Mouse (Mus musculus) forebrain, embryonic 12.5 days (tissue): Measurements from ENCODE around the gene Cald1. TPM values are rescaled to one million over a fixed set of nuclear protein-coding genes. Genes with fewer than 3 reads are reported as not detected.

Experiments used
- ATAC-seq: fragments of 200-750 bp; cut with Nextera tagmentation; 2 replicates; pipeline ENCODE4 v1.8.0; 2017; ENCODE audit warnings: moderate TSS enrichment; ENCODE audit not compliant: low FRiP score
- H3K27ac ChIP-seq: fragments of 300-500 bp; sonication (generic); 2 replicates; pipeline ENCODE4 v1.5.1; 2016; ENCODE audit warnings: mild to moderate bottlenecking
- H3K27me3 ChIP-seq: fragments of 300-500 bp; sonication (generic); 2 replicates; pipeline ENCODE4 v1.6.1; 2016; ENCODE audit warnings: mild to moderate bottlenecking
- H3K36me3 ChIP-seq: fragments of 300-500 bp; sonication (generic); replicated peaks from 2 replicates; pipeline ENCODE4 v1.6.1; 2016; ENCODE audit warnings: mild to moderate bottlenecking
- H3K4me1 ChIP-seq: fragments of 300-500 bp; sonication (generic); 2 replicates; pipeline ENCODE4 v1.6.1; 2016
- H3K4me2 ChIP-seq: fragments of 300-500 bp; sonication (generic); 2 replicates; pipeline ENCODE4 v1.6.1; 2016; ENCODE audit warnings: mild to moderate bottlenecking, moderate library complexity
- H3K4me3 ChIP-seq: fragments of 300-500 bp; sonication (generic); replicated peaks from 2 replicates; pipeline ENCODE4 v1.5.1; 2016; ENCODE audit warnings: mild to moderate bottlenecking
- H3K9ac ChIP-seq: fragments of 300-500 bp; sonication (generic); 2 replicates; pipeline ENCODE4 v1.6.1; 2016; ENCODE audit warnings: mild to moderate bottlenecking
- H3K9me3 ChIP-seq: fragments of 300-500 bp; sonication (generic); 2 replicates; pipeline ENCODE4 v1.6.1; 2016
- WGBS: fragments of 180-500 bp; shearing (Covaris S2); methylation state at CpG from one replicate; pipeline ENCODE4 v1.1.7; 2016; 5-methylcytosine and 5-hydroxymethylcytosine counted together
- polyA plus RNA-seq: library from polyadenylated mRNA; unstranded; fragments of >200 nt; fragmentation: Nextera tagmentation; extraction: Ambion mirVana; gene quantifications from 2 replicates; pipeline ENCODE4 v1.2.1, GENCODE M21; 2016

The Cald1 gene
- polyA plus RNA-seq, 1 experiment from 2014 or later: 133 TPM

DNA sequence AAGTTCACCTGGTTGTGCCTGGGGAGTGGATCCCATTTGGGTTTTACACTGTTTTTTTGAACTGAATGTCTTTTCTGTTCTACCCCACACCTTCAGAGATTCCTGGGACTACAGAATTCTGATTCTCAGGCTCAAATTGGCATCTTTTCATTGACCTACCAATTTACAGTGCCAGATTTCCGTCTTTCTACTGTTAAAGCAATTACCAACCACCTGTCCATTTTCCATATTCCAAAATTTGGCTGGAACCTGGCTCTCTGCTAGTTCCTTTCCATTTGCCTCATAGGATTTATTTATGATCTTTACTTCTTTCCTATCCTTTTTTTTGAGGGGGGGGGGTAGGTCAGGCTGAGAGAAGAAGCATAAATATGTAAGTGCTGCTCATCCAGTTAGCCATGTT, 4.9 kb upstream of the Cald1 start:
- 88% methylated on average over 1 of the region's 1 CpGs for WGBS
- Histone ChIP-seq H3K4me2 (no peak overlapping the region), H3K4me1 (peaks cover 15% of the 10 kb centered on the region), H3K27ac (no peak overlapping the region), H3K27me3 (no peaks in the 10 kb centered on the region), H3K36me3 (no peaks in the 10 kb centered on the region), H3K9ac (no peak overlapping the region), H3K4me3 (no peak overlapping the region), H3K9me3 (no peaks in the 10 kb centered on the region)
- no peak for ATAC-seq

- no peak overlapping the region for H3K4me2 ChIP-seq
- no peaks in the 10 kb centered on the region for H3K27me3 ChIP-seq
- H3K9ac ChIP-seq: no peak overlapping the region
- H3K36me3 ChIP-seq: no peaks in the 10 kb centered on the region
- no peak overlapping the region for H3K27ac ChIP-seq
- 48% methylated on average over 3 of the region's 3 CpGs for WGBS
- H3K4me1 ChIP-seq: peaks cover 23% of the 10 kb centered on the region
- H3K4me3 ChIP-seq: no peak overlapping the region
- no peaks in the 10 kb centered on the region for H3K9me3 ChIP-seq
- no peak for ATAC-seq
These were observed 984 bp upstream of the Cald1 start for GRCm38 (mm10) chr6:34597316-34597715.

- 68% methylated on average over 9 of the region's 9 CpGs for WGBS
- Histone ChIP-seq H3K4me1 (peaks cover 23% of the 10 kb centered on the region), H3K9ac (no peak overlapping the region), H3K36me3 (no peaks in the 10 kb centered on the region), H3K9me3 (no peaks in the 10 kb centered on the region), H3K27me3 (no peaks in the 10 kb centered on the region), H3K4me3 (no peak overlapping the region), H3K27ac (no peak overlapping the region), H3K4me2 (no peak overlapping the region)
- ATAC-seq: no peak
These were observed 871 bp downstream of the Cald1 start for GRCm38 (mm10) chr6:34599171-34599570.

DNA sequence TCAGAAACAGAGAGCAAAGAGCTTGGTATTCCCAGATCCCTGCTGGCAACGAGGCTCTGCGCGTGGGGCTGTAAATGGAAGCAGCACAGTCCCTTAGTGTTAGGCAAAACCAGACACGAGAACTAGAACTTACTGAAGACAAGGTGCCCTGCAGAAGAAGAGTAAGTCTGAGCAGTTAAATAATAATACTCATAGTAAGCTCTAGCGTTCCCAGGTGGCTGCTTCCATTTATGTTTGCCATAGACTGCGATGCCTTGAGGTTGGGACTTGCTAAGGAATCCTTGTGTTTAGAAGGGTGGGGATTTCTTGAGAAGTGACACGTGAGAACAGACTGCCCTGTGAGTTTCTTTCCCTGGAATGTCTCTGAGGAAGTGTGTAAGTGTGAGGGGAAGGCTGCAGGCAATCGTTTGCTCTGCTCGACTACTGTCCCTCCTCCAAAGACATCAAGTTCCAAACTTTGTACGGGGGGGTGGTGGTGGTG, 1.4 kb downstream of the Cald1 start:
- Histone ChIP-seq H3K4me1 (peaks cover 23% of the 10 kb centered on the region), H3K9me3 (no peaks in the 10 kb centered on the region), H3K27ac (no peak overlapping the region), H3K4me2 (no peak overlapping the region), H3K27me3 (no peaks in the 10 kb centered on the region), H3K4me3 (no peak overlapping the region; the same call in 1 of the 2 replicates), H3K9ac (no peak overlapping the region), H3K36me3 (no peaks in the 10 kb centered on the region)
- WGBS: 63% methylated on average over 10 of the region's 10 CpGs
- no peak for ATAC-seq

DNA sequence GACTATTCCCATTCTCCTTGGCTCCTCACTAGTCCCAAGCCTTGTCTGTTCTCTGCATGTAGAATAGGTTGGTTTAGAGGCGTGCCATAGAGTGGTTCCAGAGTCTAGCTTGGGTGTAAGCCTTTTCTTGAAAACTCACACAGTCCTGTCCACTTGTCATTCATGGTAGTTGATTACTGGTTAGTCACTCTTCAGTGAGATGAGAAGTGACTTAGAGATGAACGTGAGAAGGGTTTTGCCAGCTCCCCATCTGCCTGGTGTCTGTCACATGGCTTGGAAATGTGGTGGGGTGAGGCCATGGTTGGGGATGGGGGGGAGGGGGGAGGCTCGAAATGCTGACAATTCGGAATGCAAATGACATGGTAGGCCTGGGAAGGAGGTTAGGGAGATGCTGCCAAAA, 2.5 kb downstream of the Cald1 start:
- Histone ChIP-seq H3K4me3 (no peak overlapping the region), H3K4me2 (no peak overlapping the region), H3K27me3 (no peaks in the 10 kb centered on the region), H3K9me3 (no peaks in the 10 kb centered on the region), H3K9ac (no peak overlapping the region), H3K36me3 (no peaks in the 10 kb centered on the region), H3K4me1 (peaks cover 23% of the 10 kb centered on the region), H3K27ac (no peak overlapping the region)
- WGBS: 84% methylated on average over 4 of the region's 4 CpGs
- ATAC-seq: no peak

DNA sequence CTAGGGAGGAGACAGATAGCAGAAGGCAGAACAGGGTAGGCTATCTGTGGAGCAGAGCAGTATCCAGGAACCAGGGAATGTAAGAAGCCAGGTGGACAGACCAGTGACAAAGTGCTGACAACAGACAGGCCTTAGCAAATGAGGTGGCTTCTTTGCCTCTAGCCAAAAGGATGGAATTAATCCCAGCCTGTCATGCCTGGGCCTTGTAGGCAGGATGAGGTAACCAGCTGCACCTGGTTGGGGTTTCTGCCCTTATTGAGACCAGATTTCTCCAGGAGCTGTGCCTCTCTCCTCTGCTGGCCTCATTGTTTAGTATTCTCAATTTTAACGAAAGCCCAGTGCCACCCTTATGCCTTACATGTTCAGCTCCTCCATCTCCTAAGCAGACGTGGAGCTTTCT, 3.8 kb downstream of the Cald1 start:
- Histone ChIP-seq H3K4me2 (no peak overlapping the region), H3K27ac (no peak overlapping the region), H3K9me3 (no peaks in the 10 kb centered on the region), H3K27me3 (no peaks in the 10 kb centered on the region), H3K4me1 (peaks cover 17% of the 10 kb centered on the region), H3K9ac (no peak overlapping the region), H3K36me3 (no peaks in the 10 kb centered on the region), H3K4me3 (no peak overlapping the region)
- 70% methylated on average over 2 of the region's 2 CpGs for WGBS
- ATAC-seq: no peak

DNA sequence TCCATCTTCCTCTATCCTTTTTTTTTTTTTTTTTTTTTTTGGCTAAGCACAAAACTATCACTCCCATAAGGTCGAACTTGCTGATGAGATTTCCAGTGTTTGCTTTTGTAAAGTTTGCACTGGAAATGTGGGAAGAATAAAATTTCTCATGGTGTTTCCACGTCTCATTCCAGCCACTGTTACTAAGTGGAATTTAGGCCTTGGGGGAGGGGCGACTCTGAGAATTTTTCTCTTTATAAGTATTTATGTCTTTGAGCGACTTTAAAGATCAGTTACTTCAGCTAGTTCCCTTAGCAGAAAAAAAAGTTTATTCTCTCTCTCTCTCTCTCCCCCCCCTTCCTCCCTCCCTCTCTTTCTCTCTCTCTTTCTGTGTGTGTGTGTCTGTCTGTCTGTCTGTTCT, 8.1 kb downstream of the Cald1 start:
- WGBS: 76% methylated on average over 4 of the region's 4 CpGs
- Histone ChIP-seq H3K27ac (no peak overlapping the region), H3K4me1 (peaks cover 5% of the 10 kb centered on the region; the same call in 1 of the 2 replicates), H3K27me3 (no peaks in the 10 kb centered on the region), H3K4me3 (no peak overlapping the region), H3K9me3 (no peaks in the 10 kb centered on the region), H3K9ac (no peak overlapping the region), H3K4me2 (no peak overlapping the region), H3K36me3 (no peaks in the 10 kb centered on the region)
- no peak for ATAC-seq

- no peaks in the 10 kb centered on the region for H3K9me3 ChIP-seq
- peaks cover 5% of the 10 kb centered on the region; the same call in 1 of the 2 replicates for H3K4me1 ChIP-seq
- 92% methylated on average over 3 of the region's 3 CpGs for WGBS
These were observed 10.3 kb downstream of the Cald1 start for GRCm38 (mm10) chr6:34608603-34609002.

DNA sequence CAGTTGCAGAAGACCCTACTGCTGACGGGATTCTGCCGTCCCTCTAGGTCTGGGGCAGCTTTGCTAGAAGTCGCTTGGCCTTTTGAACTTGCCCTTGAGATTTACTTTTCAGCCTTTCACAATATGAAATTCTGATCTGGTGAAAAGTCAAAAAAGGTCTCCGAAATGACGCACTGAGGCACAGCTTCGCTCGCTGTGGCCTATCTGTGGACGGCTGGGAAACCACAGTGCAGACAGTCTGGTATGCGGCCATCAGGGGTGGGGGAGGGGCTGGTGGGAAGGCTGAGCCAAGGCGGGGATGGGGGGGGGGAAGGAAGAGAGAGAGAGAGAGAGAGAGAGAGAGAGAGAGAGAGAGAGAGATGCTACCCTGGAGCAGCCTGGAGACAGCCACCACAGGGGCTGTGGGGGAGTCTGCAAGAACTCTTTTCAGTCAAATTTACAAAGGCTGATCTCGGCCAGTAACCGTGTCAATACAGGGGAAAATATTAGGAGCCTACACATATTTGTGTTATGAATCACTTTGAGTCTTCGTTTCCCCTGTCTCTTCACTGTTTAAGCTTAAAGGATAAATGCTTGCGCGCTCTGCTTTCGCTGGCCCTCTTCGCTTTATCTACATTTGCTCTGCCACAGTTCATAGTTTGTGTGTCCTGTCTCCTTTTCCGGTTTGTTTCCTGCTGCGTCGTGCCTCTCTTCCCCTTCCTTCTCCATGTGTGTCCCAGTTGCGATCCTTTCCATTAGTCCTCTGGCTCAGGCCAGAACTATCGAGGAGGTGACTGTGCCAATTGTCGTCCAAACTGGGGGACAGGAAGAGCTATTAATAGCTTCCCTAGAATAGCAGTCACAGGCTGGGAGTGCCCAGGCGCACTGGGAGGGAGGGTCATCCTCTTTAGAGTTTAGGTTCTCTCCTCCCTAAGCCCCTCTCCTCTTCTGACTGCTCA, 11.9 kb downstream of the Cald1 start:
- no peak for ATAC-seq
- Histone ChIP-seq H3K27ac (no peak overlapping the region), H3K4me1 (peaks cover 5% of the 10 kb centered on the region; the same call in 1 of the 2 replicates), H3K4me2 (no peak overlapping the region), H3K36me3 (no peaks in the 10 kb centered on the region), H3K27me3 (no peaks in the 10 kb centered on the region), H3K9me3 (no peaks in the 10 kb centered on the region), H3K4me3 (no peak overlapping the region), H3K9ac (no peak overlapping the region)
- 49% methylated on average over 24 of the region's 24 CpGs for WGBS

More at GRCm38 (mm10) chr6:34608603-34609002, 10.3 kb downstream of the Cald1 start:
- H3K27ac ChIP-seq: no peak overlapping the region
- no peaks in the 10 kb centered on the region for H3K27me3 ChIP-seq
- no peak overlapping the region for H3K9ac ChIP-seq
- no peak overlapping the region for H3K4me2 ChIP-seq
- ATAC-seq: no peak
- no peaks in the 10 kb centered on the region for H3K36me3 ChIP-seq
- no peak overlapping the region for H3K4me3 ChIP-seq

- peaks cover 5% of the 10 kb centered on the region; the same call in 1 of the 2 replicates for H3K4me1 ChIP-seq
- no peak overlapping the region for H3K27ac ChIP-seq
- H3K4me2 ChIP-seq: no peak overlapping the region
- ATAC-seq: no peak
- H3K9ac ChIP-seq: no peak overlapping the region
- no peaks in the 10 kb centered on the region for H3K27me3 ChIP-seq
- H3K9me3 ChIP-seq: no peaks in the 10 kb centered on the region
- H3K4me3 ChIP-seq: no peak overlapping the region
- WGBS: 89% methylated on average over 5 of the region's 5 CpGs
- no peaks in the 10 kb centered on the region for H3K36me3 ChIP-seq
These were observed 14.8 kb downstream of the Cald1 start for GRCm38 (mm10) chr6:34613122-34613521.

DNA sequence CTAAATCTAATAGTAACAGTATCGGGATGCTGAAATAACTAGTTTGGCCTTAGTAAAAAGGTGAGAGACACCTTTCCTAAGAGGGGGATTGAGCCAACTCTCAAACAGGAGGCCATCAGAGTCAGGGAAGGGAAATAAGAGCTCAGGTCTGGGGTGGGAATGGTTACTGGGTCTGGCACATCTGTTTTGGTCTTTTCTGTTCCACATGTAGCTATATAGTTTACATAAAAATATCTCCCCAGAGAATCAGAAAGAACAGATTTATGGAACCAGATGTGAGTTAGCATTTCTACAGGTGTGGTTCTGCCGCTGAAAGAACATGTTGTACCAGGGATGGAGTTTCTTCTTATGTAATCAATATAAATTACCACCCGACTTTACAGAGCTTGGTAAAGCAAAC, 17.1 kb downstream of the Cald1 start:
- Histone ChIP-seq H3K4me1 (no peaks in the 10 kb centered on the region), H3K4me3 (no peak overlapping the region), H3K9ac (no peak overlapping the region), H3K9me3 (no peaks in the 10 kb centered on the region), H3K36me3 (no peaks in the 10 kb centered on the region), H3K27ac (no peak overlapping the region), H3K4me2 (no peak overlapping the region), H3K27me3 (no peaks in the 10 kb centered on the region)
- 86% methylated on average over 3 of the region's 3 CpGs for WGBS
- no peak for ATAC-seq

DNA sequence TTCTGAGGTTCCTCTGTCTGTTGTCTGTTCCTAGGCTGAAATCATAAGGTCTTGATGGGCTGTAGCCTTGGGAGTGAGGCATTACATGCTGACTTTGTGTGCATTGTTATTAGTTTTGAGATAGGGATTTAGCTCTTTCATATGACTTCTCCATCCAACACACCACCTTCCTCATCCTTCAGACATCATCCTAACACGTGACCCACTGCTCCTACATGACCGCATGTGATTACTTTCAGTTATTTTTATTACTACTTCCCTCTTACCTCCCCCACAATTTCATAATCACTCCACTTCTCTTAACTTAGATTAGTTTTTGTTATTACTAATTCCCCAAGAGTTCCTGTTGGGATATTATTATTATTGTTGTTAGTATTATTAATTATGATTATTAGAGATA, 21.2 kb downstream of the Cald1 start:
- ATAC-seq: no peak
- no peaks in the 10 kb centered on the region for H3K4me1 ChIP-seq
- H3K4me2 ChIP-seq: no peak overlapping the region
- H3K9ac ChIP-seq: no peak overlapping the region
- WGBS: 78% methylated on average over 2 of the region's 2 CpGs
- H3K27me3 ChIP-seq: no peaks in the 10 kb centered on the region
- H3K36me3 ChIP-seq: no peaks in the 10 kb centered on the region
- H3K4me3 ChIP-seq: no peak overlapping the region
- H3K9me3 ChIP-seq: no peaks in the 10 kb centered on the region
- H3K27ac ChIP-seq: no peak overlapping the region

DNA sequence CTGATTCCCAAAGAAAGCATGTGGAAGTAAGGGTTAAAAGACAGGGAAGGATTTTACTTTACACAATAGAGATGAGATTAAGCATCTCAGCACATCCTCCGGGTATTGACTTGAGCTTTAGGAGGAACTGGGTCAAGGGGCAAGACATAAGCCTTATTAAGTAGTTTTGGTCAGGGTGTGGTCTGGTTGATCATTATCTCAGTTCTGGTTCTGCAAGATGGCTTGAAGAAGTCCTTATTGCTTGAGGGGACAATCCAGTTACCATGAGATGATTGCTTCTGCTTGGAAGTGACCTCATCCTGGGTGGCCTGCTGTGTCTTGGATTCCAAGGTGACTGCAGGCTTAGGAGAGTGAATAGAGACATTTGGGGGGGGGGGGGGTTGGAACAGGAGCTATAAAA, 21.9 kb downstream of the Cald1 start:
- WGBS: 37% methylated on average over 1 of the region's 1 CpGs
- no peaks in the 10 kb centered on the region for H3K9me3 ChIP-seq
- no peaks in the 10 kb centered on the region for H3K4me1 ChIP-seq
- no peak for ATAC-seq
- no peak overlapping the region for H3K9ac ChIP-seq
- no peak overlapping the region for H3K4me2 ChIP-seq
- no peaks in the 10 kb centered on the region for H3K27me3 ChIP-seq
- H3K4me3 ChIP-seq: no peak overlapping the region
- no peaks in the 10 kb centered on the region for H3K36me3 ChIP-seq
- H3K27ac ChIP-seq: no peak overlapping the region
